In the genomic region with DNA sequence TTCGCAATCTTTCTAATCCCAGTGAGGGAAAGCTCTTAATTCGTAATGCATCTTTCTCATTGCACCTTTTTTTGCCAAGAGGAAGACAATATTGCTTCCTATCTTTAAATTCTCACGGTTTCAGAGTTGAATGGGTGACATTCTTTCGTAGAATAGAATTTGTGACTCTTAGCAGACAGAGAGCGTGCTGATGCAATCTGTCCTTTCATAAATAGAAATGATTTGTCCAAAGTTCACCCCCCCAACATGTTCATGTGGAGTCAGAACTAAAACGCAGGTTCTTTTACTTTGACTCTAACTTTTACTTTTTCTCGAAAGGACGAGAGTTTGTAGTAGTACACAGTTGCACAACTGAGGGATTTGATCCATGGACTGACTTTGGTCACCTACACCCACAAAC, we compare ENCODE assay signal across 8 mouse cellular contexts. TPM values are rescaled to one million over a fixed set of nuclear protein-coding genes. Genes with fewer than 3 reads are reported as not detected.
DNase-seq lines count a peak whose midpoint lies in the region; ATAC-seq and TF ChIP-seq lines count a peak whose summit lies in the region.

No protein-coding gene starts in this region.

- peaks cover 10% of the 10 kb centered on the region for H3K4me1 ChIP-seq in kidney, embryonic 15.5 days
- no peaks in the 10 kb centered on the region for H3K4me1 ChIP-seq in bone marrow, adult 2 months (ENCODE audit: control insufficient read depth, insufficient read depth, low read length)
- H3K4me1 ChIP-seq in hindbrain, embryonic 13.5 days (replicated peaks) = peaks cover 20% of the 10 kb centered on the region
- peaks cover 24% of the 10 kb centered on the region for H3K4me1 ChIP-seq in midbrain, embryonic 13.5 days (replicated peaks)

- whole genome bisulfite sequencing in kidney, embryonic 15.5 days = 7% methylated on average over 8 of the region's 8 CpGs
- under 1% methylated on average over 8 of the region's 8 CpGs for WGBS in bone marrow, adult 2 months
- 10% methylated on average over 8 of the region's 8 CpGs for WGBS in hindbrain, embryonic 13.5 days
- 10% methylated on average over 8 of the region's 8 CpGs for WGBS in midbrain, embryonic 13.5 days

- no peaks in the 10 kb centered on the region for H3K9me3 ChIP-seq in kidney, embryonic 15.5 days (replicated peaks)
- no peaks in the 10 kb centered on the region for H3K9me3 ChIP-seq in hindbrain, embryonic 13.5 days
- no peaks in the 10 kb centered on the region for H3K9me3 ChIP-seq in midbrain, embryonic 13.5 days

- H3K27me3 ChIP-seq in kidney, embryonic 15.5 days = no peaks in the 10 kb centered on the region
- H3K27me3 ChIP-seq in hindbrain, embryonic 13.5 days = no peaks in the 10 kb centered on the region
- H3K27me3 ChIP-seq in midbrain, embryonic 13.5 days = no peaks in the 10 kb centered on the region

- TF ChIP-seq CTCF in bone marrow, adult 2 months (IDR thresholded peaks at IDR 0.05; ENCODE audit: control insufficient read depth, insufficient read depth, low read length) = no peak

- peak overlapping the region; percentile 59 for H3K4me2 ChIP-seq in kidney, embryonic 15.5 days
- peak overlapping the region; percentile 51 for H3K4me2 ChIP-seq in hindbrain, embryonic 13.5 days
- peak overlapping the region; percentile 57 for H3K4me2 ChIP-seq in midbrain, embryonic 13.5 days (replicated peaks)

- no peak for DNase-seq in kidney, postnatal 25 days
- DNase-seq in c-Kit-positive CD71-positive TER-119-positive erythroid progenitor cells, embryonic 14.5 days (ENCODE audit: low spot score) = no peak
- no peak for DNase-seq in ovary, postnatal 14 days (ENCODE audit: low spot score)

- H3K4me3 ChIP-seq in kidney, embryonic 15.5 days (replicated peaks) = peak overlapping the region; percentile 98
- H3K4me3 ChIP-seq in bone marrow, adult 2 months (replicated peaks; ENCODE audit: control insufficient read depth, low read depth, low read length) = peak overlapping the region; percentile 77
- H3K4me3 ChIP-seq in hindbrain, embryonic 13.5 days = peak overlapping the region; percentile 93
- H3K4me3 ChIP-seq in midbrain, embryonic 13.5 days (replicated peaks) = peak overlapping the region; percentile 98

- no peaks in the 10 kb centered on the region for H3K36me3 ChIP-seq in kidney, embryonic 15.5 days
- no peaks in the 10 kb centered on the region for H3K36me3 ChIP-seq in hindbrain, embryonic 13.5 days
- H3K36me3 ChIP-seq in midbrain, embryonic 13.5 days = no peaks in the 10 kb centered on the region

- TF ChIP-seq POLR2A in bone marrow, adult 2 months (IDR thresholded peaks at IDR 0.05; ENCODE audit: borderline replicate concordance, control insufficient read depth, low read depth, low read length) = no peak

- ATAC-seq in kidney, embryonic 15.5 days (replicated peaks; ENCODE audit: low FRiP score) = no peak
- no peak for ATAC-seq in hindbrain, embryonic 13.5 days (ENCODE audit: low FRiP score)
- no peak for ATAC-seq in midbrain, embryonic 13.5 days
- ATAC-seq in megakaryocyte progenitor cell, adult 5-6 weeks (replicated peaks; ENCODE audit: poor library complexity) = no peak

- peak overlapping the region; percentile 98 for H3K27ac ChIP-seq in kidney, embryonic 15.5 days
- H3K27ac ChIP-seq in bone marrow, adult 2 months (ENCODE audit: control insufficient read depth, insufficient read depth, low read depth, low read length, poor library complexity) = peak overlapping the region; percentile 93
- peak overlapping the region; percentile 100 for H3K27ac ChIP-seq in hindbrain, embryonic 13.5 days
- peak overlapping the region; percentile 100 for H3K27ac ChIP-seq in midbrain, embryonic 13.5 days

- peak overlapping the region; percentile 59 for H3K9ac ChIP-seq in kidney, embryonic 15.5 days
- H3K9ac ChIP-seq in hindbrain, embryonic 13.5 days = peak overlapping the region; percentile 76
- H3K9ac ChIP-seq in midbrain, embryonic 13.5 days (replicated peaks) = peak overlapping the region; percentile 61

RNA-seq across cellular contexts. Expression of gene Ptpn12, which starts 0.9 kb away (rescaled TPM):
- 24.9 and 25.2 TPM in 2 replicates for polyA plus RNA-seq in kidney, embryonic 15.5 days (2015; fragmentation: Nextera tagmentation; extraction: Ambion mirVana)
- 21.1 and 26.4 TPM in 2 replicates for polyA plus RNA-seq in bone marrow, adult 2 months (2011; ENCODE audit: insufficient read depth, insufficient read length, low replicate concordance, missing spikeins)
- polyA plus RNA-seq in hindbrain, embryonic 13.5 days (2015; fragmentation: Nextera tagmentation; extraction: Ambion mirVana) = 27.5 and 27.6 TPM in 2 replicates
- polyA plus RNA-seq in midbrain, embryonic 13.5 days (2015; fragmentation: Nextera tagmentation; extraction: Ambion mirVana) = 29.1 TPM in 2 replicates
- 63.4 and 71.3 TPM in 2 replicates for total RNA-seq in megakaryocyte progenitor cell, adult 5-6 weeks (2015)
- 24.4 and 25.0 TPM in 2 replicates for total RNA-seq in megakaryocyte progenitor cell, adult 5-6 weeks (2017)
